Mouse (Mus musculus) cortical plate, adult 2 months (tissue): ENCODE measurements around the gene Cdh4. TPM values are rescaled to one million over a fixed set of nuclear protein-coding genes. Genes with fewer than 3 reads are reported as not detected.
A peak's percentile ranks its signal among the peaks of the same experiment; 100 is the strongest.

Experiments used
- H3K27ac ChIP-seq: fragments of 200-500 bp; 2 replicates; pipeline ENCODE4 v1.5.1; 2012; ENCODE audit warnings: low read length, control low read depth, inconsistent platforms; ENCODE audit not compliant: insufficient read depth
- H3K4me1 ChIP-seq: fragments of 200-500 bp; 2 replicates; pipeline ENCODE4 v1.6.1; 2011; ENCODE audit warnings: low read length; ENCODE audit not compliant: control insufficient read depth, insufficient read depth
- H3K4me3 ChIP-seq: fragments of 200-500 bp; 2 replicates; pipeline ENCODE4 v1.5.1; 2011; ENCODE audit warnings: mild to moderate bottlenecking, low read length, control low read depth; ENCODE audit not compliant: insufficient read depth
- CTCF ChIP-seq: fragments of 200-500 bp; IDR thresholded peaks from 2 replicates; pipeline ENCODE4 v1.5.1; 2011; ENCODE audit warnings: mild to moderate bottlenecking, control low read depth, low read length; ENCODE audit not compliant: insufficient read depth; ENCODE audit errors: extremely low read depth
- POLR2A ChIP-seq: fragments of 200-500 bp; IDR thresholded peaks from 2 replicates; pipeline ENCODE4 v1.6.1; 2011; ENCODE audit warnings: mild to moderate bottlenecking, low read length, control low read depth; ENCODE audit not compliant: insufficient read depth; ENCODE audit errors: extremely low read depth
- polyA plus RNA-seq: library from polyadenylated mRNA; depleted of rRNA; stranded (reverse); fragments of >200 nt; gene quantifications from 2 replicates; pipeline ENCODE4 v1.2.3, GENCODE M21; 2012

The Cdh4 gene
- polyA plus RNA-seq, 1 experiment, result 5.2 TPM

GRCm38 (mm10) chr2:179795452-179795851 lies 353.2 kb downstream of the Cdh4 start:
- Histone ChIP-seq H3K4me1 (peaks cover 7% of the 10 kb centered on the region), H3K4me3 (no peak overlapping the region), H3K27ac (no peak overlapping the region)
- TF ChIP-seq CTCF (no peak), POLR2A (no peak)

DNA sequence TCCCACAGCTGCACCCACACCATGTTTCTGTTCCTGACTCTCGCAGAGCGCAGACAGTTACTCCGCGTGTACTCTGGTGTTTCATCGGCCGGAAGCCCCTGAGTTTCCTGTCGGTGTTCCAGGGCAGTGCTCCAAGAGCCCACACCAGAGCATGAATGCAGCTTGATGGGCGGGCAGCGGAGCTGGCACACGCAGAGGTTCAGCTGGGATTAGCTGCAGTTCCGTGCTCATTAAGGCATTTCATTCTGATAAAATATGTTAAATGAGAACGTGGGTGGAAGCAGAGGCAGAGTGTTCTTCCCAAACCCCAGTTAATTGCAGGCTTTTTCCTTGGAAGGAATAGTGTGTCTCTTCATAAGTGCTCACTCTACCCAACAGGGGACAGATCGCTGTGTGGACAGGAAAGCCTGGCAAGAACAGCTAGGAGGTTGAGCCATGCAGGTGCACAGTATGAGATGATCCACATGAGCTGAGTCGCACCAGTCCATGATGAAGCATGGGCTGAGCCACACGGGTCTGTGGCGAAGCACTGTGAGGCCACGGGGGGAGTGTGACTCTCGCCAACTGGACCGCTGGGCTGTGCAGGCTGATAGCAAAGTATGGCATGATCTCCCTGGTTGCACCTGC lies 357.8 kb downstream of the Cdh4 start:
- TF ChIP-seq CTCF, result no peak
- TF ChIP-seq POLR2A, result no peak
- peaks cover 8% of the 10 kb centered on the region for H3K4me1 ChIP-seq
- no peak overlapping the region for H3K27ac ChIP-seq
- H3K4me3 ChIP-seq, result no peak overlapping the region

GRCm38 (mm10) chr2:179801042-179801441 lies 358.8 kb downstream of the Cdh4 start:
- no peak for TF ChIP-seq CTCF
- TF ChIP-seq POLR2A, result no peak
- Histone ChIP-seq H3K27ac (no peak overlapping the region), H3K4me1 (peaks cover 6% of the 10 kb centered on the region), H3K4me3 (no peak overlapping the region)

GRCm38 (mm10) chr2:179802411-179802810 lies 360.2 kb downstream of the Cdh4 start:
- no peak for TF ChIP-seq POLR2A
- no peak for TF ChIP-seq CTCF
- H3K4me3 ChIP-seq, result no peak overlapping the region
- H3K27ac ChIP-seq, result no peak overlapping the region
- peaks cover 6% of the 10 kb centered on the region for H3K4me1 ChIP-seq

DNA sequence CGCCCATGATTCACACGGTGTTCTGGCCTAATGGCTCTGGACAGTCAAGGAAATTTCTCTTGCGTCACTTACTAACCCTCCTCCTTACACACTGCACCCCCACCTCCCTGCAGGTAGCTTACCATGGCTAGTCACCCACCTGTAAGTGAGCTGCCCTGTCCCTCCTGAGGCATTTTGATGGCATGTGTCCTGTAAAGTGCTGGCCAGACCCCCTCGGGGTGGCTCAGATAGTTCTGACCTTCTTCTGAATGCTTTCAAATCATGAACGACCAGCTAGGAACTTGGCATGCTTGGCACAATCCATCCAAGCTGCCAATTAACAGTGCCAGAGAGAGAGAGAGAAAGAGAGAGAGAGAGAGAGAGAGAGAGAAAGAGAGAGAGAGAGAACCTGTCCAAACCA lies 368.9 kb downstream of the Cdh4 start:
- no peak for TF ChIP-seq POLR2A
- no peak for TF ChIP-seq CTCF
- H3K4me3 ChIP-seq, result no peak overlapping the region

DNA sequence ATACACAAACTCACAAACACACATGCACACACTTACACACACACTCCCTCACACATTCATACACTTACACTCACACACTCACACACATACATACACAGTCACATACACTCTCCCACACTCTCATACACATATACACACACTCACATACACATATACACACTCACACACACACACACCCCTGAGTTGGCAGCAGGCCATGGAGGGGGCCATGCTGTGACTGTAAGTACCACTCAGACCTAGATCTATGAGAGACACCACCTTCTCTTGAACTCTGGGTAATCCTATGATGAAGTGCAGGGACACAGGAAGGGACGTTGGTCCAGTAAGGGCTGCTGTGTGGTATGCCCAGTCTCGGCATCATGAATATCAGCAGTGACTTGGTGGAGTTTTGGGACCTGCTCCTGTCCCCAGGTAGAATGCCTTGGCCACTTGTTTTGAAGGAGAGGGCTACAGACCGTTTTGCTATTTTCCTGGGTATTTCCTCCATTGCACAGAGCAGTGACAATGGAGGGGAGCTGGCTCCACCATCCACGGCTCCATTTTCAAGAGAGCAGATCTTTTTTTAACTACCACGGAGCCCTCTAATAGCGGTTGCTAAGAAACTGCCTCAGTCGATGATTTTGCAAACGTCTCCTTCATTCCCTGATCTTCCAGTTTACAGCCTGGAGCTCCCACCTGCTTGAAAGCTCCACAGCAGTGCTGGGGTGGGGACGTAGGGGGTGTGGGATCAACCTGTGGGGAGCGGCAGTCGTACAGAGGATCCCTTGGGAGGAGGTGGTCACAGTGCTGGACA lies 371.0 kb downstream of the Cdh4 start:
- Histone ChIP-seq H3K4me3 (no peak overlapping the region), H3K4me1 (peaks cover 9% of the 10 kb centered on the region), H3K27ac (peak overlapping the region; percentile 51)
- TF ChIP-seq CTCF (no peak), POLR2A (0 out of 2 replicates have a peak, but pooled peaks have one; percentile 28)

More for the DNA sequence above, 368.9 kb downstream of the Cdh4 start:
- Histone ChIP-seq H3K27ac (no peak overlapping the region), H3K4me1 (peaks cover 9% of the 10 kb centered on the region)

DNA sequence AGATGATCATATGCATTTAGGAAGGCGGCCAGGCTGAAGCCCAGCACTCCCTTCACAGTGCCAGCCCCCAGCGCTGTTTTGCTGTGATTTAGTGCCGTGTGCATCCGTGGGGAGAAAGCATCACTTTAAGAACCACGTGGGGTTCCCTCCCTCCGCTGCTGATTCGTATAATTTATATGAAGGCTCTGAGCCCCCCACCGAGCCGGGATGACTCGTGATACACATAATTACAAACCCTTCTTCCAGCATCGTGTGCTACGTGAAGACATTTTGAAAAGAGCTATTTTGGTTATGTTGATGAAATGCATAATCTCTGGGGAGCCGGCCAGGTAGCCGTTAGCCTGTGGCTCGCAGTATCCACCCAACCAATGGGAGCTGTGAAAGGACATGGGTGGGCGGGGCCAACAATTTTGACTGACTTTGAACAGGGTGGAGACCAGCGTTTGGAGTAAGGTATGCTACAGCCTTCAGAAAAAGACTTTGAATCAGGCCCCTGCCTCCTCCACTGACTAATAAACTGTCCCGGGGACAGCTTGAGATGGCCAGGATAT lies 382.6 kb downstream of the Cdh4 start:
- Histone ChIP-seq H3K27ac (no peak overlapping the region), H3K4me3 (peak overlapping the region; percentile 16; the same call in 1 of the 2 replicates), H3K4me1 (peaks cover 2% of the 10 kb centered on the region; the same call in 1 of the 2 replicates)
- TF ChIP-seq POLR2A, result no peak
- no peak for TF ChIP-seq CTCF

- Histone ChIP-seq H3K4me1 (peaks cover 2% of the 10 kb centered on the region; the same call in 1 of the 2 replicates), H3K27ac (no peak overlapping the region), H3K4me3 (no peak overlapping the region)
- no peak for TF ChIP-seq POLR2A
- TF ChIP-seq CTCF, result no peak
Measured at GRCm38 (mm10) chr2:179828968-179829367, 386.7 kb downstream of the Cdh4 start.

DNA sequence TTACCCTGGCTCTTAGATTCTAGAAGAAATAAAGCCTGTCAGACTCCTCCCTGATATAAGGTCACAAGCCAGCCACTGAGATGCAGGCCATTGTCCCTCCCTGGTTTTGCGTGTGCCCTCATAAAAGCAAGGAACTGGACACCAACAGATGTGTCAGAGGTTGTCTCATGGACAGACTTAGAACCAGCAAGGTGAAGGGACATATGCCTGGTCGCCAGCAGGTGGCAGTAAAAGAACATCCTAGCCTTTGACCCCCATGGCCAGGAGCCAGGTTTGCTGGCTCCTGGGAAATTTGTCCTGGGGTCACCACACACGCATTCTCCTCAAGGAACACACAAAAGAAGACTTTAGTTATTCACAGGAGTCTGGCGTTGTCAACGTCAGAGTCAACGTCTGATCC lies 387.7 kb downstream of the Cdh4 start:
- Histone ChIP-seq H3K4me1 (no peaks in the 10 kb centered on the region), H3K27ac (no peak overlapping the region), H3K4me3 (no peak overlapping the region)
- TF ChIP-seq CTCF (peak; percentile 58), POLR2A (no peak)
